39 mouse cellular contexts compared by ENCODE assay signal in genomic region chr10:52373834-52374233, GRCm38 (mm10). TPM values are rescaled to one million over a fixed set of nuclear protein-coding genes. Genes with fewer than 3 reads are reported as not detected.
DNase-seq lines count a peak whose midpoint lies in the region; ATAC-seq and TF ChIP-seq lines count a peak whose summit lies in the region.
"Had no signal": no experiment of that assay in that cellular context is flagged by ENCODE, and none has a peak within 500 bp of the region (broad histone marks: within the 10 kb centered on the region; RNA-seq: fewer than 3 reads in every experiment).

No protein-coding gene starts in this region.

- H3K36me3 ChIP-seq in liver, postnatal 0 days (replicated peaks; ENCODE audit: insufficient read depth, low read length), result no peaks in the 10 kb centered on the region
- no peaks in the 10 kb centered on the region; the same call in 1 of the 2 replicates for H3K36me3 ChIP-seq in intestine, embryonic 16.5 days (ENCODE audit: control insufficient read depth, insufficient read depth, low read length)
- no peaks in the 10 kb centered on the region for H3K36me3 ChIP-seq in splenic B cell, adult 2 months (ENCODE audit: control insufficient read depth, insufficient read depth, low read length, poor library complexity, severe bottlenecking)
- H3K36me3 ChIP-seq in hindbrain, postnatal 0 days (ENCODE audit: insufficient read depth, low read length), result no peaks in the 10 kb centered on the region
- H3K36me3 ChIP-seq: hindbrain, embryonic 12.5 days; liver, embryonic 12.5 days; neural tube, embryonic 12.5 days had no signal

- 0 out of 2 replicates have a peak, but pooled peaks cover 4% of the 10 kb centered on the region for H3K4me1 ChIP-seq in liver, postnatal 0 days (ENCODE audit: insufficient read depth)
- no peaks in the 10 kb centered on the region for H3K4me1 ChIP-seq in intestine, embryonic 16.5 days (ENCODE audit: control insufficient read depth, insufficient read depth, low read length)
- 0 out of 2 replicates have a peak, but pooled peaks cover 3% of the 10 kb centered on the region for H3K4me1 ChIP-seq in hindbrain, postnatal 0 days (ENCODE audit: insufficient read depth, low read length)
- H3K4me1 ChIP-seq: neural tube, embryonic 12.5 days; stomach, embryonic 15.5 days had no signal

- no peaks in the 10 kb centered on the region for H3K27me3 ChIP-seq in liver, postnatal 0 days (ENCODE audit: insufficient read depth, low read length)
- no peaks in the 10 kb centered on the region for H3K27me3 ChIP-seq in intestine, embryonic 16.5 days (replicated peaks; ENCODE audit: control insufficient read depth, insufficient read depth, low read length)
- no peaks in the 10 kb centered on the region for H3K27me3 ChIP-seq in splenic B cell, adult 2 months (ENCODE audit: control insufficient read depth, insufficient read depth, low read length, poor library complexity, severe bottlenecking)
- no peaks in the 10 kb centered on the region for H3K27me3 ChIP-seq in hindbrain, postnatal 0 days (ENCODE audit: insufficient read depth, low read length)
- H3K27me3 ChIP-seq: hindbrain, embryonic 12.5 days; limb, embryonic 13.5 days; liver, embryonic 12.5 days; neural tube, embryonic 12.5 days; Patski; stomach, embryonic 15.5 days had no signal

- H3K9me3 ChIP-seq in liver, postnatal 0 days (ENCODE audit: low read length), result no peaks in the 10 kb centered on the region
- no peaks in the 10 kb centered on the region for H3K9me3 ChIP-seq in intestine, embryonic 16.5 days (ENCODE audit: control insufficient read depth, low read length)
- no peaks in the 10 kb centered on the region for H3K9me3 ChIP-seq in hindbrain, postnatal 0 days (ENCODE audit: low read length)
- H3K9me3 ChIP-seq: hindbrain, embryonic 12.5 days; limb, embryonic 13.5 days; liver, embryonic 12.5 days; neural tube, embryonic 12.5 days; stomach, embryonic 15.5 days had no signal

- TF ChIP-seq CTCF in liver, postnatal 0 days (IDR thresholded peaks at IDR 0.05; ENCODE audit: low read depth), result no peak
- TF ChIP-seq CTCF in hindbrain, postnatal 0 days (IDR thresholded peaks at IDR 0.05; ENCODE audit: low read depth), result no peak

- DNase-seq in liver, postnatal 0 days, result peak; percentile 21
- no peak for DNase-seq in liver
- DNase-seq in B cell, adult 2 months, result peak; percentile 74 to 82
- DNase-seq in splenic B cell, adult 2 months (ENCODE audit: low read depth, low spot score), result peak; percentile 90
- DNase-seq in hindbrain, postnatal 0 days (ENCODE audit: low spot score), result no peak
- DNase-seq: adrenal gland, postnatal 10 days; cerebellum, adult 8-10 months; cerebellum, postnatal 25 days; gastrocnemius, postnatal 25 days; heart, postnatal 36 days; kidney, adult 8-10 months; kidney, postnatal 4 days; lung, adult 18-20 months; lung, postnatal 14 days; right cerebral cortex, postnatal 14 days had no signal

- no peak overlapping the region for H3K4me3 ChIP-seq in liver, postnatal 0 days (ENCODE audit: low read depth, low read length)
- H3K4me3 ChIP-seq in intestine, embryonic 16.5 days (ENCODE audit: low read length), result no peak overlapping the region
- H3K4me3 ChIP-seq in hindbrain, postnatal 0 days (ENCODE audit: low read length), result no peak overlapping the region
- H3K4me3 ChIP-seq: hindbrain, embryonic 12.5 days; limb, embryonic 13.5 days; liver, embryonic 12.5 days; myocyte; neural tube, embryonic 12.5 days; stomach, embryonic 15.5 days had no signal

- 72% methylated on average over 4 of the region's 4 CpGs for WGBS in liver, postnatal 0 days (ENCODE audit: insufficient replicate concordance)
- 64% methylated on average over 4 of the region's 4 CpGs for whole genome bisulfite sequencing in intestine, embryonic 16.5 days
- 86% methylated on average over 4 of the region's 4 CpGs for WGBS in hindbrain, postnatal 0 days

- no peak overlapping the region for H3K27ac ChIP-seq in liver, postnatal 0 days (ENCODE audit: low read depth)
- no peak overlapping the region for H3K27ac ChIP-seq in intestine, embryonic 16.5 days (ENCODE audit: low read length)
- no peak overlapping the region for H3K27ac ChIP-seq in hindbrain, postnatal 0 days
- H3K27ac ChIP-seq: hindbrain, embryonic 12.5 days; kidney, postnatal 0 days; limb, embryonic 13.5 days; liver, embryonic 12.5 days; neural tube, embryonic 12.5 days; stomach, embryonic 15.5 days had no signal

- no peak overlapping the region for H3K9ac ChIP-seq in liver, postnatal 0 days (replicated peaks)
- H3K9ac ChIP-seq in intestine, embryonic 16.5 days (ENCODE audit: low read depth, low read length), result no peak overlapping the region
- no peak overlapping the region for H3K9ac ChIP-seq in hindbrain, postnatal 0 days (replicated peaks; ENCODE audit: low read length)
- H3K9ac ChIP-seq: hindbrain, embryonic 12.5 days; limb, embryonic 13.5 days; liver, embryonic 12.5 days; neural tube, embryonic 12.5 days; stomach, embryonic 15.5 days had no signal

- 0 out of 2 replicates have a peak, but pooled peaks have one; percentile 45 for ATAC-seq in liver, postnatal 0 days
- ATAC-seq in intestine, embryonic 16.5 days, result peak; percentile 53; the same call in 1 of the 2 replicates
- ATAC-seq in hindbrain, postnatal 0 days, result no peak
- ATAC-seq: forebrain, embryonic 14.5 days; liver, embryonic 12.5 days; Patski had no signal

- no peak for TF ChIP-seq EP300 in liver, postnatal 0 days (IDR thresholded peaks at IDR 0.05; ENCODE audit: low read depth)

- H3K4me2 ChIP-seq in liver, postnatal 0 days (ENCODE audit: low read depth, low read length), result no peak overlapping the region
- H3K4me2 ChIP-seq in intestine, embryonic 16.5 days (ENCODE audit: low read depth, low read length), result no peak overlapping the region
- no peak overlapping the region for H3K4me2 ChIP-seq in hindbrain, postnatal 0 days (ENCODE audit: low read depth, low read length)
- H3K4me2 ChIP-seq: hindbrain, embryonic 12.5 days; limb, embryonic 13.5 days; liver, embryonic 12.5 days; midbrain, embryonic 11.5 days; neural tube, embryonic 12.5 days; stomach, embryonic 15.5 days had no signal

RNA-seq across cellular contexts. Expression of gene Gopc, which starts 8.1 kb away (rescaled TPM):
- 4.7 and 5.0 TPM in 2 replicates for polyA plus RNA-seq in liver, postnatal 0 days (2015; fragmentation: Nextera tagmentation; extraction: Ambion mirVana)
- 15.9 and 16.0 TPM in 2 replicates for polyA plus RNA-seq in intestine, embryonic 16.5 days (2015; fragmentation: Nextera tagmentation; extraction: Ambion mirVana)
- 14.8 and 16.4 TPM in 2 replicates for total RNA-seq in hindbrain, postnatal 0 days (2014; rRNA removed)
- 24.7 and 24.9 TPM in 2 replicates for polyA plus RNA-seq in hindbrain, postnatal 0 days (2015; fragmentation: Nextera tagmentation; extraction: Ambion mirVana)

RNA-seq across cellular contexts. Expression of gene Nepn, which starts 14.9 kb away (rescaled TPM):
- not detected in 2 replicates for polyA plus RNA-seq in liver, postnatal 0 days (2015; fragmentation: Nextera tagmentation; extraction: Ambion mirVana)
- 0.36 and 0.77 TPM in 2 replicates for polyA plus RNA-seq in intestine, embryonic 16.5 days (2015; fragmentation: Nextera tagmentation; extraction: Ambion mirVana)
- not detected in 2 replicates for total RNA-seq in hindbrain, postnatal 0 days (2014; rRNA removed)
- not detected in 2 replicates for polyA plus RNA-seq in hindbrain, postnatal 0 days (2015; fragmentation: Nextera tagmentation; extraction: Ambion mirVana)
- total RNA-seq: layer of hippocampus, adult 8-10 months; layer of hippocampus, postnatal 25 days; left cerebral cortex, adult 8-10 months; left cerebral cortex, postnatal 36 days; megakaryocyte, adult 5-6 weeks; midbrain, postnatal 0 days had no signal
- polyA plus RNA-seq: embryonic facial prominence, embryonic 11.5 days; forebrain, embryonic 14.5 days; heart, embryonic 14.5 days; hindbrain, embryonic 12.5 days; midbrain, embryonic 11.5 days; midbrain, postnatal 0 days; neural tube, embryonic 12.5 days; Patski; small intestine, adult 2 months had no signal

RNA-seq across cellular contexts. Expression of gene Gm26741, which starts 15.3 kb away (rescaled TPM):
- polyA plus RNA-seq in liver, postnatal 0 days (2015; fragmentation: Nextera tagmentation; extraction: Ambion mirVana), result not detected in 2 replicates
- polyA plus RNA-seq in intestine, embryonic 16.5 days (2015; fragmentation: Nextera tagmentation; extraction: Ambion mirVana), result not detected in 2 replicates
- not detected in 2 replicates for total RNA-seq in hindbrain, postnatal 0 days (2014; rRNA removed)
- not detected in 2 replicates for polyA plus RNA-seq in hindbrain, postnatal 0 days (2015; fragmentation: Nextera tagmentation; extraction: Ambion mirVana)
- total RNA-seq: adrenal gland, postnatal 10 days; gastrocnemius, adult 18-20 months; gastrocnemius, postnatal 25 days; heart, adult 8-10 months; heart, postnatal 36 days; layer of hippocampus, adult 8-10 months; layer of hippocampus, postnatal 25 days; left cerebral cortex, adult 8-10 months; left cerebral cortex, postnatal 36 days; megakaryocyte, adult 5-6 weeks; MEL; midbrain, postnatal 0 days had no signal
- polyA plus RNA-seq: embryonic facial prominence, embryonic 11.5 days; forebrain, embryonic 14.5 days; frontal cortex, adult 2 months; heart, embryonic 14.5 days; hindbrain, embryonic 12.5 days; kidney, postnatal 0 days; limb, embryonic 13.5 days; liver, embryonic 12.5 days; midbrain, embryonic 11.5 days; midbrain, postnatal 0 days; myocyte; neural tube, embryonic 12.5 days; Patski; small intestine, adult 2 months; stomach, embryonic 15.5 days had no signal

RNA-seq across cellular contexts. Expression of gene Nus1, which starts 43.5 kb away (rescaled TPM):
- polyA plus RNA-seq in liver, postnatal 0 days (2015; fragmentation: Nextera tagmentation; extraction: Ambion mirVana), result 5.9 and 6.5 TPM in 2 replicates
- 12.9 and 13.1 TPM in 2 replicates for polyA plus RNA-seq in intestine, embryonic 16.5 days (2015; fragmentation: Nextera tagmentation; extraction: Ambion mirVana)
- total RNA-seq in hindbrain, postnatal 0 days (2014; rRNA removed), result 14.7 and 16.7 TPM in 2 replicates
- polyA plus RNA-seq in hindbrain, postnatal 0 days (2015; fragmentation: Nextera tagmentation; extraction: Ambion mirVana), result 19.3 and 20.1 TPM in 2 replicates

Comparison
In these comparisons a context has a peak if more than half of its experiments do, and no peak if none do; other contexts are left out.
1. DNase-seq: peak in liver, postnatal 0 days (single experiment), B cell, adult 2 months (2 of 2) and splenic B cell, adult 2 months (single experiment); none in liver (single experiment) and hindbrain, postnatal 0 days (single experiment).